Mouse (Mus musculus) kidney, adult 8-10 months (tissue): ENCODE measurements at regions not wholly inside any gene's neighbourhood (a gene's known extent, or its start where the extent isn't known, plus 50 kb on each side); places are given as distances from the start of the nearest gene placed in this dataset.

Experiments
- DNase-seq, 2 experiments: peaks; one replicate each; pipeline ENCODE4 v3.0.0; 2022

- DNase-seq = no peak
These were observed 286.2 kb upstream of the Mctp2 start for GRCm38 (mm10) chr7:72592649-72593048.

DNA sequence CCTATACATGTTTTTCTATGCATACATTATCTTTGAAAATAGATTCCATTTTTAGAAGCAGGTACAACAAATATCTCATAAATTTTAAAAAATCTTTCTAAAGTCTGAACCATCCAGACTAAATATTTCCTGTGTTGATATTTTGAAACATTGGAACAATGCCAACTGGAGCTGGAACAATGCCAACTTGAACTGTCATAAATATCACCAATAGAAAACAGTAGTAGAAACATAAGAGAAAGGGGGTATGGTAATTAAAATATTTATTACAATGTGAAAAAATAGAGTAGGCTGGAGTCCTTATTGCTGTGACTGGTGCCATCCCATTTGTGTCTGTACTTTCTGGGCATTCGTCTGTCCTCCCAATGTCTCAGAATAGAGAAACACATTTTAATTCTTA, 286.9 kb upstream of the Mctp2 start:
- no peak for DNase-seq

GRCm38 (mm10) chr7:72594741-72595140, 288.3 kb upstream of the Mctp2 start:
- no peak for DNase-seq

GRCm38 (mm10) chr7:72596985-72597384, 290.6 kb upstream of the Mctp2 start:
- DNase-seq = no peak

GRCm38 (mm10) chr7:72601933-72602332, 295.5 kb upstream of the Mctp2 start:
- no peak for DNase-seq

DNA sequence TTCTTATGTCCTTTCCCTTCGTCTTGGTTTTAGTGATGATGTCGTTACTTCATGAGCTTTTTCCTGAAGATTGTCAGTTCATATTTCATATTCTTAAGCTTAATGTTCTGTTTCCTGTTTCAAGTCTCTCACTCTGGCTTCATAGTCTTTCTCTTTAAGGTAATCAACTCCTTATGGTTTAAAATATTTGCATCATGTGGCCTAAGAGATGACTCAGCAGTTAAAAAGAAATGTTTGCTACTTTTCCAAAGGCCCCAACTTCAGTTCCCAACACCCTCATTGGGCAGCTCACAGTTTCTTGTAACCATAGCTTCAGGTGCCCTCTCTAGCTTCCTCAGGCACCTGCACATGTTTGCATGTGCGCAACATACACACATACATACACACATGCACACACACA, 303.4 kb upstream of the Mctp2 start:
- no peak for DNase-seq

- no peak for DNase-seq
These were observed 308.8 kb upstream of the Mctp2 start for GRCm38 (mm10) chr7:72615232-72615631.

DNA sequence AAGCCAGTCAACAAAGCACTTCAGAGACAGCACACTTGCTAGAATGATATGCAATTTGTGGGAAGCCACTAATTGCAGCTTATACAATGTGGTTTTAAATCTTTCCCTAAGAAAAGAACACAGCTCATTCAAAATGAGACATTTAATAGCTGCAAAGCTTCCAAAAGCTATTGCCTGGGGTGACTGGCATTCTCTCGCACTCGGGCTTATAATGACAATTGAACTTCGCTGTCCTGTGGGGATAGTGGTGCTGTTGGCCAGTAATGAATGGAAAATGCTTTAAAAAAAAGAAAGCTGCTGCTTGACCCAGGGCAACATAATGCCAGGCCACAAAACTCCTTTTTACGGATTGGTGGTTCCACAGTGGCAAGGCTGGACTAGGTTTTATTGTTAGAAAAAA, 321.0 kb upstream of the Mctp2 start:
- DNase-seq = no peak

- DNase-seq = no peak
These were observed 333.2 kb upstream of the Mctp2 start for GRCm38 (mm10) chr7:72639566-72639965.

DNA sequence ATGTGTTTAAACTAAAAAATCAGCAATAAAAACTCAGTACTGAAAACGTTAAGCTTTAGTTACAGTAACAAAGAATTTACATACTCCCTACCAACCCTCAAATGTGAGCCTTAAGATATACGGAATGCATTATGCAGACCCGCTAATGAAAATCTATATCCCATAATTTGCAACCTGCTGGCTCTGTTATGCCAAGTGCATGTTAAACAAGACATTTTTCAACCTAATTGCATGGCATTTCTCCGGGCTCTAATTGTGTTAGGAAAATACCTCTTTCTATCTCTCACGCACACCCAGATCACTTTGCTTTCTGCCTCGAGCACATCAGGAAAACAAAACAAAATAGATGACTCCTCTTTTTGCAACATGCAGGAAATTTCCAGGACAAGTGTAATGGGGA, 368.6 kb upstream of the Mctp2 start:
- no peak for DNase-seq

- no peak for DNase-seq
These were observed 379.4 kb upstream of the Mctp2 start for GRCm38 (mm10) chr7:72685803-72686202.

DNA sequence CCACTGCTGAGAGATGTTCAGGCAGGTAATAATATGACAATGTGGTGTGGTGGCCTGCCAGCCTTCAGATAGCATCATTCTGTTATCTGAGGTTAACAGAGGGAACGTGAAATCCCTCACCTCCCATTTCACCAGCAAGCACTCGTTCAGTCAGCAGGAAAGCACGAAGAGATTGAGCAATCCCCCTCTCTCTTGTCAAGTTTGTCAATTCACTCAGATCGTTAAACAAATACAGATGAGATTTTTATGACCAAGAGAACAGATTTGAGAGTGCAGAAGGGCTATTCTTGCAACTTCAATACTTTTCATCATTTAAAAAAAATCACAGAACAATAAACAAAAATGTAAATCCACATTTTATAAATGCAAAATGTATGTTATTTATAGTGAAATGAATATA, 380.9 kb upstream of the Mctp2 start:
- DNase-seq = no peak

DNA sequence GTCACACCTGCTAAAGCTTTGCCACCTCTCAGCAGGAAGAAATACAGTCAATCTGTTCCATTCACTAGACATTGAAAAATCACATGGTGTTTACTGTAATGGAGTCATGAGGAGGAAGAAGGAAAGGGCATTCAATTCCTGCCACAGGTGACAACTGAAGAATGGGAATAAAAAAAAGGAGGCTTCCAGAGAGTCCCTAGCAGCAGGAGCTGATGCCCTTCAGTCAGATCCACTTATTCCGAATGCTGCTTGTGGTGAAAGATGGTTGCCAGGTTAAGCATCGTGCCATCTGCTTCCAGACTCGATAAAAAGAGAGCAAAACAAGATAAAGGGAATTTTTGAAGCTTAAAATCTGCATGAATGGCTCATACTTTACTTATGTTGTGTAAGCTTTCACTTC, 385.0 kb upstream of the Mctp2 start:
- no peak for DNase-seq

DNA sequence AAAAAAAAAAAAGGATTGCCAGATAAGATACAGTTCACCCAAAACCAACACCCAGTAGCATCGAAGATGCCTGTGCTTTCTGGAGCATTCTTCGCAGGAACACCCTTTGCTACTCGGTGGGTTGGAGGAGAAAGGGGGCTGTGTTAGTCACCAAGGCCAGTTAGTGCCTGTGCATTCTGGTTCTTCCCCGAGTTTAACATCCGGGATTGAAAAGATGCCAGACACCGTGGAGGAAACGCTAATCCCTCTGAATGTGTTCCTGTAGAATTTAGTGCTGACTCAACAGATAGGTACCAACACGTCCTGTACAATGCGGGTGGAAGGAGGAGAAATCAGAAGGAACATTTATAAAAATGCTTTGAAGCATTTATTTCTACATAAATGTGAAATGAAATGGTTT, 385.5 kb upstream of the Mctp2 start:
- no peak for DNase-seq

- no peak for DNase-seq
These were observed 390.3 kb upstream of the Mctp2 start for GRCm38 (mm10) chr7:72696736-72697135.

DNA sequence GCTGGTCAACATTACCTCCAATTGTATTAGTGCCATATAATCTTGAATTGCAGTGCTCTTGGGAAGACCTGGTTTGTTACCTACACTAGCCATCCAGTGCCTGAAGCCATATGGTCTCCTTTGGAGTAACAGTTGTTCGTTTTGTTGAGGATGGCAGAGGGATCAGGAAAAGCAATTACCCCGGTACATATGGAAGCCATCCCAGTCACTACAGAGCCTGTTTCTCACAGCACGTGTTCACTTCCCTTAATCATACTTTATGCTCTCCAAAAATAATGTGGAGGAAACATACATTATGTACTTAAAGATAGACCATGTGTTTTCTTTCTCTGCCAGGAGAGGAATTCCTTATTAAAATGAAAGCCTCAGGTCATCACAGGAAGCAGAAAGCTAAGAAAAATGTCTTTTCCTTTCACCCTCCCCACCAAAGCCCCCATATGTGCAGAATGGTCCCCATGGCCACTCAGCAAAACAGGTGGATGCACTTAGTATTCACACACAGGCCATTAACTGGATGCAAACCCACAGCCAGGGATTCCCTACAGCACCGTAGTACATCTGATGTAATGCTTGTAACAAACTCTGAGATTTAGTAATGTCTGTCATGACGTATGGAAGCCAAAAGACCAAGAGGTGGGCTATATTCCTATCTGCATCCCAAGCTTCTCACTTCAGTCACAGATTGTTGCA, 397.4 kb upstream of the Mctp2 start:
- no peak for DNase-seq

DNA sequence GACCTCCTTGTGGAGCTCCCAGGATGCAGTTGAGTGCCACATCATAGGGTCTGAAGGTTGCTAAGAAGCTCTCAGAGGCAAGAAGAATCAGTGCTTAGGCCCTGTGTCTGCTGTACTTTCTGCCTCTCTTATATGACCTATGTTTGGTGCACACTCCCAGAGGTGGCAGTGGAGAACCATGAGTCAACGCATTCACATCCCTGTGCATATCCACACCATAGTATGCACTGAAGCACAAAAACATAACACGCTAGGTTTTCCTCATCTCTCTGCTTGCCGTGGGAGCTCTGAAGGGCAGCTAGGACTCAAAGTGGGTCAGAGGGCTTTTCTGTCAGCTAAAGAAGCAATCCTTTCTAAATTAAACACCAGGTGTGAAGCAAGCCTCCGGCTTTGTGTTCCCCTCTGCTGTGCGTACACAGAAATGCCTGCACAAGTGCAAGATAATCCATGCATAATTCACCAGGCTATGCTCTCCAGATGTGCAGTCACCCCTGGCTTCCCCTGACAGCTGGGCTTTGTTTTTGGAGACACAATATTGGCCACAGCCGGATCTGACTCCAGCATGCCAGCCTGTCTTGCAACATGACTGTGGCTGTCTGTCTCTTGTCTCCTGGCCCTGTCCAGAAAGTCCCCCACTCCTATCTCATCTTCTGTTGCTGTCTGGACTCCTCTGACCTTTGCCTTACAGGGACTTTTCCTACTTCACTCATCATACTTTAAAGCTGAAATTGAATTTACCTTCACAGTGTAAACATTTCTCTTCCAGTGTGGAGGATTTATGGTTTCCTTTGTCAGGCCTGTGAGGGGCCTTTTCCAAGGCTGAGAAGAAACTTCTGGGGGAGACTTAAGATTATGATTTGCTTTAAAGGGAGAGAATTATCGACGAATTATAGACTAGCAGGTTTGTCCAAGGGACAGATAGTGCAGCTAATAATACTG, 405.1 kb upstream of the Mctp2 start:
- DNase-seq = no peak

DNA sequence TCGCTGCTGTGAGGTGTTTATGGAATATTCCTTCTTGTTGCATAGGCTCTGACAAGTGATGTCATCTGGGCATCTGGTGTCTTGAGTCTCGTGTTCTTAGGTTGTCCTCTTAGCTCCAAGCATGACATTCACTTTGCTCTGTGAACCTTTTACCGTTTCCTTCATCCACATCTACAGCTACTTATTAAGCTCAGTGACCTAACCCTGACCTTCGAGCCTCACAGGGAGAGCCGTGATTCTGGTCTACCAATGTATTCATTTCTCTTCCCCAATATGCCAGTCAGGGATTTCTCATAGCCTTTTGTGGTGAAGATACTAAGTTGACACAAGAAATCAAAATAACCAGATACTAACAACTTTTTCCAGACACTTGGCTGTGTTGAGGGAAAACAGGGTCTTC, 409.0 kb upstream of the Mctp2 start:
- peak; percentile 15 to 30 for DNase-seq

DNA sequence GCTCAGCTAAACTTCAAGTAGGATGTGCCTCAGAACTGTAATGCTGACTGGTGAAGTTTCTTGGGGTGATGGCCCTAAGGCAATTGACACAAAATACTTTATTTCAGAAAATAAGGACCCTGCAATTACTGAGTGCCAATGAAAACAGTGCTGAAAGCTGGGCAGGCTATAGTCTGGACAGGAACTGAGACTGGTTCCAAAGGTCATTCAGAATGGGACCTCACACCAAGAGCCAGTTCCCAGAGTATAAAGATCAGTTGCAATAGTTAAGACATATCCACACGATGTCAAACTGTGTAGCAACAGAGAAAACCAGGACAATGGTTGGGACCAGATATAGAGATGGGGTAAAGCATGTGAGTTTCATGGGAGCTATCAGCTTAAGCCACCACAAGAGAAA, 409.6 kb upstream of the Mctp2 start:
- DNase-seq = peak; percentile 17 to 34

GRCm38 (mm10) chr7:72726214-72726854, 419.9 kb upstream of the Mctp2 start:
- no peak for DNase-seq

GRCm38 (mm10) chr7:72737792-72738191, 431.4 kb upstream of the Mctp2 start:
- DNase-seq = no peak

GRCm38 (mm10) chr7:72738324-72738944, 432.0 kb upstream of the Mctp2 start:
- DNase-seq = no peak

DNA sequence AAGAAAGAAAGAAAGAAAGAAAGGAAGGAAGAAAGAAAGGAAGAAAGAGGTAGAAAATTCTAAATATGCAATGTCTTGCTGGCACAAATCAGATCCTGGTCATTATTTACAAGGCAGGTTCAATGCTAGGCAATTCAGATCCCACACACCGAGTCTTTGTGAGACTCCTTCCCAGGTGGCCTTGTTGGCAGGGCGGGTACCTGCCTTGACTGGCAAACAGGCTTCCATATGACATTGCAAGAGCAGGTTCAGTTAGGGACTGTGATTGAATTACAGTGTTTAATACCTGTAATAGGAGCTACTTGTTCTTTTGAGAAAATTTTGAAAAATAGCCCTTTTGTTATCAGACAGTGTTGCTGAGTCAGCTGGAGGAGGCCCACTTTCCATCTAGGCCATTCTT, 436.0 kb upstream of the Mctp2 start:
- no peak for DNase-seq
